Mouse (Mus musculus): ENCODE measurements around the gene Shroom3. TPM values are rescaled to one million over a fixed set of nuclear protein-coding genes. Genes with fewer than 3 reads are reported as not detected.

Gene Shroom3
- polyA plus RNA-seq, 1 experiment = 18.6 TPM

- Histone ChIP-seq H3K4me1 (ENCODE audit: control insufficient read depth, insufficient read depth, low read length) (peaks cover 13% of the 10 kb centered on the region), H3K4me3 (ENCODE audit: insufficient read depth, low read depth, low read length) (no peak overlapping the region), H3K27me3 (replicated peaks; ENCODE audit: control insufficient read depth, insufficient read depth, low read length) (no peaks in the 10 kb centered on the region), H3K36me3 (ENCODE audit: control insufficient read depth, insufficient read depth, low read length) (no peaks in the 10 kb centered on the region), H3K27ac (ENCODE audit: insufficient read depth, low read depth, low read length) (no peak overlapping the region)
- TF ChIP-seq CTCF (conservative IDR thresholded peaks at IDR 0.05; ENCODE audit: insufficient read depth, insufficient read length, low read depth, low read length) (no peak), POLR2A (IDR thresholded peaks at IDR 0.05; ENCODE audit: low read depth, low read length) (no peak)
- DNase-seq = no peak
These were observed 97.8 kb downstream of the Shroom3 start for GRCm38 (mm10) chr5:92781082-92781481.

GRCm38 (mm10) chr5:92784037-92784860 is 101.0 kb downstream of the Shroom3 start:
- 39% methylated on average over 6 of the region's 6 CpGs for WGBS
- Histone ChIP-seq H3K4me3 (ENCODE audit: insufficient read depth, low read depth, low read length) (no peak overlapping the region), H3K27ac (ENCODE audit: insufficient read depth, low read depth, low read length) (peak overlapping the region; percentile 88), H3K36me3 (ENCODE audit: control insufficient read depth, insufficient read depth, low read length) (no peaks in the 10 kb centered on the region), H3K27me3 (replicated peaks; ENCODE audit: control insufficient read depth, insufficient read depth, low read length) (no peaks in the 10 kb centered on the region), H3K4me1 (ENCODE audit: control insufficient read depth, insufficient read depth, low read length) (peaks cover 25% of the 10 kb centered on the region)
- peak; percentile 87 for DNase-seq
- TF ChIP-seq CTCF (conservative IDR thresholded peaks at IDR 0.05; ENCODE audit: insufficient read depth, insufficient read length, low read depth, low read length) (no peak), POLR2A (IDR thresholded peaks at IDR 0.05; ENCODE audit: low read depth, low read length) (no peak)

GRCm38 (mm10) chr5:92785870-92786436 is 102.7 kb downstream of the Shroom3 start:
- H3K27ac ChIP-seq (ENCODE audit: insufficient read depth, low read depth, low read length) = peak overlapping the region; percentile 98
- H3K36me3 ChIP-seq (ENCODE audit: control insufficient read depth, insufficient read depth, low read length) = no peaks in the 10 kb centered on the region
- no peaks in the 10 kb centered on the region for H3K27me3 ChIP-seq (replicated peaks; ENCODE audit: control insufficient read depth, insufficient read depth, low read length)
- DNase-seq = peak; percentile 86
- TF ChIP-seq CTCF (conservative IDR thresholded peaks at IDR 0.05; ENCODE audit: insufficient read depth, insufficient read length, low read depth, low read length) (no peak), POLR2A (IDR thresholded peaks at IDR 0.05; ENCODE audit: low read depth, low read length) (no peak)
- WGBS = 29% methylated on average over 11 of the region's 11 CpGs
- no peak overlapping the region for H3K4me3 ChIP-seq (ENCODE audit: insufficient read depth, low read depth, low read length)
- peaks cover 25% of the 10 kb centered on the region for H3K4me1 ChIP-seq (ENCODE audit: control insufficient read depth, insufficient read depth, low read length)

- no peak for TF ChIP-seq POLR2A (IDR thresholded peaks at IDR 0.05; ENCODE audit: low read depth, low read length)
- TF ChIP-seq CTCF (conservative IDR thresholded peaks at IDR 0.05; ENCODE audit: insufficient read depth, insufficient read length, low read depth, low read length) = no peak
- no peak overlapping the region for H3K4me3 ChIP-seq (ENCODE audit: insufficient read depth, low read depth, low read length)
- H3K4me1 ChIP-seq (ENCODE audit: control insufficient read depth, insufficient read depth, low read length) = peaks cover 25% of the 10 kb centered on the region
- peak overlapping the region; percentile 9; the same call in 1 of the 2 replicates for H3K27ac ChIP-seq (ENCODE audit: insufficient read depth, low read depth, low read length)
- no peaks in the 10 kb centered on the region for H3K27me3 ChIP-seq (replicated peaks; ENCODE audit: control insufficient read depth, insufficient read depth, low read length)
- peak; percentile 66 for DNase-seq
- H3K36me3 ChIP-seq (ENCODE audit: control insufficient read depth, insufficient read depth, low read length) = no peaks in the 10 kb centered on the region
- whole genome bisulfite sequencing = 31% methylated on average over 8 of the region's 8 CpGs
These were observed 105.8 kb downstream of the Shroom3 start for GRCm38 (mm10) chr5:92788990-92789389.

GRCm38 (mm10) chr5:92796089-92796990 is 113.1 kb downstream of the Shroom3 start:
- peak overlapping the region; percentile 86 for H3K27ac ChIP-seq (ENCODE audit: insufficient read depth, low read depth, low read length)

GRCm38 (mm10) chr5:92797981-92798380 is 114.7 kb downstream of the Shroom3 start:
- Histone ChIP-seq H3K27ac (ENCODE audit: insufficient read depth, low read depth, low read length) (peak overlapping the region; percentile 43), H3K4me1 (ENCODE audit: control insufficient read depth, insufficient read depth, low read length) (peaks cover 11% of the 10 kb centered on the region), H3K27me3 (replicated peaks; ENCODE audit: control insufficient read depth, insufficient read depth, low read length) (no peaks in the 10 kb centered on the region), H3K4me3 (ENCODE audit: insufficient read depth, low read depth, low read length) (no peak overlapping the region), H3K36me3 (ENCODE audit: control insufficient read depth, insufficient read depth, low read length) (no peaks in the 10 kb centered on the region)
- 83% methylated on average over 3 of the region's 3 CpGs for WGBS
- TF ChIP-seq CTCF (conservative IDR thresholded peaks at IDR 0.05; ENCODE audit: insufficient read depth, insufficient read length, low read depth, low read length) (no peak), POLR2A (IDR thresholded peaks at IDR 0.05; ENCODE audit: low read depth, low read length) (no peak)
- DNase-seq = no peak

More at GRCm38 (mm10) chr5:92796089-92796990, 113.1 kb downstream of the Shroom3 start:
- H3K27me3 ChIP-seq (replicated peaks; ENCODE audit: control insufficient read depth, insufficient read depth, low read length) = no peaks in the 10 kb centered on the region
- H3K4me3 ChIP-seq (ENCODE audit: insufficient read depth, low read depth, low read length) = no peak overlapping the region
- DNase-seq = peak; percentile 68
- H3K4me1 ChIP-seq (ENCODE audit: control insufficient read depth, insufficient read depth, low read length) = peaks cover 11% of the 10 kb centered on the region
- TF ChIP-seq CTCF (conservative IDR thresholded peaks at IDR 0.05; ENCODE audit: insufficient read depth, insufficient read length, low read depth, low read length) (no peak), POLR2A (IDR thresholded peaks at IDR 0.05; ENCODE audit: low read depth, low read length) (no peak)
- 34% methylated on average over 11 of the region's 11 CpGs for WGBS
- no peaks in the 10 kb centered on the region for H3K36me3 ChIP-seq (ENCODE audit: control insufficient read depth, insufficient read depth, low read length)

All from kidney, adult 2 months (tissue).